Mouse (Mus musculus): ENCODE data around the gene Actr1a.
A peak's percentile ranks its signal among the peaks of the same experiment; 100 is the strongest.

The Actr1a gene

DNA sequence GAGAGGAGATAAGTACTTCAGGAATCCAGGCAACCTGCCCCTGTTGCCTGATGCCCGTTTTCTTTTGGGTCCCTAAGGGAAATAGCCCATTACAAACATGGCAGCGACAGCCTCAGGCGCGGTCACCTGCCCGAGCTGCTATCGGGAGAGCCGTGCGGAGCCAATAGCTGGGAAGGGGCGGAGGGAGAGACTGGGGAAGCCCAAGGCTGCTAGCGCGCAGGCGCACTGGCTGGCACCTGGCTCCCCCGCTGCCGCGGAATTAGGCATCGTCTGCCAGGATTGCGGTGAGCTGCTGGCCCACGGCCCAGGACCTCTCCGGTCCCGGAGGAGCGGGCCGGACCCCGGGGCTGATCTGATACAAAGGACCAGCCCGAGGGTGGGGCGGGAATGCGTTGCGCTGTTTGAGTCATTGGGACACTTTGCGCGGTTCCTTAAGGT lies 38.8 kb downstream of the Actr1a start:
- DNase-seq (ENCODE audit: low read depth in 2 of 2, low spot score in 2 of 2), result peak; percentile 49 to 59

DNA sequence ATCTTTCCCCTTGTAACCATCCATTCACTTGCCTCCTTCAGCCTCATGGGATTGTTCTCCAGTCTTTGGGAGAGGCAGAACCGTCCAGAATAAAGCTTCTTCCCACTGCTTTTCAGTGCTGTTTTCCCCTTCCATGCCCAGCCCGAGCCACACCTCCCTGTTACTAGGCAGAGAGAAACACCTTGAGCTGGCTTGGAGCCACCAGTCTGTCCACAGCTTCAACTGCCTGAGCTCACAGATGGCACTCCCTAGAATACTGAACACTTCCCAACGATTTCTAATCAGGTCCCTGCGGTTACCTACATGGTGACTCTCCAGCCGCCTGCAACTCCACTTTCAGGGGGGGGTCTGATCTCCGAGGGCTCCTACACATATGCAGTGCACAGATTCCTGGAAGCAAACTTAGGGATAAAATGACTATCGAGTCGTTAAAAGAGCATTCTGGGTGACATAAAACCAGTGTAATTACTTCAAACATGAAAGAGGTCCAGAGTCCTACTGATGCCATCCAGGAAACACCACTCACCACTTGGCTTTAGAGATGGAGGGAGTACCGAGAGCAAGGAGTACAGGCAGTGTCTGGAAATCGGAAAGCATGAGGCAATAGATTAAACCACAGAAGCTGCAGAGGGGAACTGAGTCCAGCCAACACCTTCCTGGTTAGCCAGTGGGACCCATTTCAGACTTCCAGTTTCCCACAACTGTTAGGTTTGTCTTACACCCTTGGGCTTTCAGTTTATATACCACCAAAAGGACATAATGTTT lies 45.2 kb downstream of the Actr1a start, which contains the start of gene 2310034G01Rik:
Gene 2310034G01Rik (minus strand): TSS at position 135 of the 765 bp plus-strand sequence.
- no peak for DNase-seq (ENCODE audit: low read depth in 2 of 2, low spot score in 2 of 2)

DNA sequence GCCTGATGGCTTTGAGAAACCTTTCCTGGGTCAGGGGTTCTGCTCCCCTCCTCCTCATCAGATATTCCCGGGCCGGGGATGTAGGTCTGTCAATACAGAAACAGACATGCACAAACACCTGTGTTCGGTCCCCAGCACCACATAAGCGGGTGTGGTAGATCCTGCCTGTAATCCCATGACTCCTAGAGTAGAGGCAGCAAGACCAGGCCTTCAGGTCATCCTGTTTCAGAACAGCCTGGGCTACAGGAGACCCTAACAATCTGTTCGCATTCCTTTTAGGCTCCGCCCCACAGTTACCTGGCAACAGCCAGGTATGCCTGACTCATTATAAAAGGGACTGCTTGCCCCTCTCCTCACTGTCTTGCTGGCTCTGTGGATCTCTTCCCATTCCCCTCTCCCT lies 46.0 kb downstream of the Actr1a start:
- DNase-seq (ENCODE audit: low read depth in 2 of 2, low spot score in 2 of 2), result no peak

DNA sequence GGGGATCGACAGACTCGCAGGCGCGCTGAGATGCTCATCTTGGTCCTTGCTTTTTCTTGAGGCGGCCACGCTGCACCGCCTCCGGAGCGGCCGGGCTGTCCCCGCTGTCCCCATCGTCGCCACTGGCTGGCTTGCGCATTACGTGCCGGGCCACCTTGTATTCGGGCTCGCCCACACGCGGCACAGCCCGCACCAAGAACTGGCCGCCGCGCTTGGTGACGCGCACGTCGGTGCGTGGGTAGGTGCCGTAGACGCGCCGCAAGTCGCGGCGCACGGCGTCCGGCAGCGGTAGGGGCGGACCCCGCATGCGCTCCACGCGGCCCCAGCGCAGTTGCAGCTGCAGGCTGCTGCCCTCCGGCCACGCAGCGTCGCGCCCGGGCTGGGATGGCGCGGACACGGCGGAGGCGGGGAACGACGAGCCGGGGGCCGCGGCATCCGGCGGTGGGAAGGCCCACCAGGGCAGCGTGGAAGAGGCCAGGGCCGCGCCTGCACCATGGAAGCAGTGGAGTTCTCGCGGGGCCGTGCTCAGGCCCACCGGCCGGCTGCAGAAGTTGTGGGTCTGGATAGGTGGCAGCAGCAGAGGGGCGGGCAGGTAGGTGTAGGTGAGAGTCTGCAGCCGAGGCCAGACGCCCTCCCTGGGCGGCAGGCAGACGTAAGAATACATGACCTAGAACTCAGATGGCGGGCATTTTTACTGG lies 46.6 kb downstream of the Actr1a start:
- peak in 1 of 2 experiments; percentile 30 for DNase-seq (ENCODE audit: low read depth in 2 of 2, low spot score in 2 of 2)

DNA sequence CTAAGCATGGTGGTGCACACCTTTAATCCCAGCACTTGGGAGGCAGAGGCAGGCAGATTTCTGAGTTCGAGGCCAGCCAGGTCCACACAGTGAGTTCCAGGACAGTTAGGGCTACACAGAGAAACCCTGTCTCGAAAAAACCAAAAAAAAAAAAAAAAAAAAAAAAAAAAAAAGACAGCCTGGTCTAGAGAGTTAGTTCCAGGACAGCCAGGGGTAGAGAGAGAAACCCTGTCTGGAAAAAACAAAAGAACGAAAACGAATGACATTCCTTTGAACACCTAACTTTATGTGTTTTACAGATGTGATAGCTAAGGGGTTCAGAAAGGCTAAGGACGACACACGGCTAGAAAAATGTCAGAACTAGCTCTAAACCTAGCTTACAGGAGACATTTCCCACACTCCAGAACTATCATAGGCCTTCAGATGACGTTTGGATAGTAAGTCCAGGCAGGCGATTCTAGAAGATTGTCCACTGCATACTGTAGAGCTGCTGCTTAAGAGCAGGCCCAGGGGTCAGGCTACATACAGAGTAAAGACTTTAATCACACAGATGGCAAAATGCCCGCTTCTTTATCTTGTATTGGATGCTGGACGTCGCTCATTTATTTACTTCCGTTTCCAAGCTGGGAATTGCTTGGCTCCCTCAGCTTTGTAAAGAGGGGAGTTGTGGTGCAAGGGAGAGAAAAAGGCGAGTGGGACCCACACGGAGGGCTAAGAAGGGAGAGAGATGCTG lies 47.4 kb downstream of the Actr1a start:
- no peak for DNase-seq (ENCODE audit: low read depth in 2 of 2, low spot score in 2 of 2)

DNA sequence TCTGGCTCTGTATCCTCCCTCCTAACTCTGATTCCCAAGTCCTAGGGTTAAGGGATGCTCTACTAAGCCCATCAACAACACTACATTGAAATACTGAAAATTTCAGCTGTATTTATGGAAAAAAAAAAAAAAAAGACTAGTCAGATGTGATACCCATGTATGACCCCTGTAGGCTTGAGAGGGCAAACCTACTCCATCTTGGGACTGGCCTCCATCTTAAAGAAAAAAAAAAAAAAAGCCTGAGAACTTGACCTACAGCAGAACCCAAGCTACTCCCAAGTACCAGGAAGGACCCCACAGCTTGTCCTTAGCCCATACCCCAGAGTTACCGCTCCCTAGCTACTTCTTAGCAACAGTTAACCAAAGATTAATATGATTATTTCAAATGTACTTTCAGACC lies 48.4 kb downstream of the Actr1a start:
- DNase-seq (ENCODE audit: low read depth in 2 of 2, low spot score in 2 of 2), result no peak

DNA sequence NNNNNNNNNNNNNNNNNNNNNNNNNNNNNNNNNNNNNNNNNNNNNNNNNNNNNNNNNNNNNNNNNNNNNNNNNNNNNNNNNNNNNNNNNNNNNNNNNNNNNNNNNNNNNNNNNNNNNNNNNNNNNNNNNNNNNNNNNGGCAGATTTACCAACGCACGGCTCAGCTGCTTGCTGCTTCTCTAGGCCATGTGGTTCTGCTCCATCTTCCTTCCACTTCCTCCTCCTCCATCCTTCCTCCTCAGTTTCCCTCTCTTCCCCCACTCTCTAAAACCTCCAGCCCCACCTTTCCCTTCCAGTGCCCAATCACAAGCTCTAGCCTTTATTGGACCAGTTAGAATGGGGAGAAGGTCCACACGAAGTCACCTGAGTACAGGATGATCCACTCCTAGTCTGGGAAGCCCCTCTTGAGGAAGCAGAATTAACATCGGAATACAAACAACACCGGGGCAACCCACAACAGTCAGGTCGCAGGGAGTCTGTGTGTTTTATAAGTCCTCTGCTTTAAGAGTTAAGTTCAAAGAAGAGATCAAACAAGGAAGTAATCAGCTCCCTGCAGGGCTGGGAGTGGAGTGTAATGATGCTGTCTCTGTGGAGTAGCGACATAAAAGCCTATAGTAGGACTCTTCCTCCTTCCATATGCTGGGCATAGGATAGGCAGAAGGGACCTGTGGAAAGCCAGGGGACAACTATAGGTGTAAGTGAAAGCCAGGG lies 50.7 kb downstream of the Actr1a start:
- no peak for DNase-seq (ENCODE audit: low read depth in 2 of 2, low spot score in 2 of 2)

DNA sequence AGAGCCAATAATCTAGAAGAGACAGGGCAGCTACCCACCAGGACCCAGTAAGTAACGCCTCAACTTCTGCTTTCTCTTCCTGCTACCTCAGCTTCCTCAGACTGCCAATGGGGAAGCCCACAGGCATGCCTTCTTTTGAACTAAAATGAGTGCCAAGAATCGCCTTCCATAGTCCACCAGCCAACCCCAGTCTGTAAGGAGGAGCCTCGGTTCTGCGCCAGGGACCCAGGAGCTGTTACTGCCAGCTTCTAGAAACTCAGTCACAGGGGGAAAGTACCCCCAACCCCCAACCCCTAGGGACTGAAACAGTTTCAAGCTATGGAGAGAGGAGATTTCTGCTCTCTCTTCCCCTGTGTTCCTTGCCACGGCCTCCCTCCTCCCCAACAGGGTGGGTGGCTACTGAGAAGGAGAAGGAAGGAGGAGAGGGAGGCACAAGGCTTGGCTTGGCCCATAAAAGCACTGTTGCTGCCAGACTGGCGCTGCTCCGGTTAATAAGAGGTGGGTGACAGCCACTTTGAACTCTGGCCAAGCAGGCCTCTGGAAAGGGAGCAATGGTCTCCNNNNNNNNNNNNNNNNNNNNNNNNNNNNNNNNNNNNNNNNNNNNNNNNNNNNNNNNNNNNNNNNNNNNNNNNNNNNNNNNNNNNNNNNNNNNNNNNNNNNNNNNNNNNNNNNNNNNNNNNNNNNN lies 56.1 kb downstream of the Actr1a start:
- DNase-seq (ENCODE audit: low read depth in 2 of 2, low spot score in 2 of 2), result no peak

DNA sequence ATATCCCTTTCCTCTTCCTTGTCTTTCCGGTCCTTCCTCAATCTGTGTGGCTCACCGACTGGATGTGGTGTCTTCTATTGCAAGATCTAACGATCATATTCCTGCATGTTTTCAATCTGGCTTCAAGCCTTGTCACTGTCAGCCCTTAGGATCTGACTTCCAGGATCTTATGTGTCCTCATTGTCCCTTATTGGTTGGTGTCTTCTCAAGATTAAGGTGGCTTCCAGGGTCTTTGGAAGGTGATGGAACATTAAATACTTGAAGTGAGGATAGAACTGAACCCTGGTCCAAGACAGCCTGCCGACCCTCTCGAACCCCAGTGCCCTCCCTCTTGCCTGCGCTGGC lies 56.6 kb downstream of the Actr1a start:
- no peak for DNase-seq (ENCODE audit: low read depth in 2 of 2, low spot score in 2 of 2)

DNA sequence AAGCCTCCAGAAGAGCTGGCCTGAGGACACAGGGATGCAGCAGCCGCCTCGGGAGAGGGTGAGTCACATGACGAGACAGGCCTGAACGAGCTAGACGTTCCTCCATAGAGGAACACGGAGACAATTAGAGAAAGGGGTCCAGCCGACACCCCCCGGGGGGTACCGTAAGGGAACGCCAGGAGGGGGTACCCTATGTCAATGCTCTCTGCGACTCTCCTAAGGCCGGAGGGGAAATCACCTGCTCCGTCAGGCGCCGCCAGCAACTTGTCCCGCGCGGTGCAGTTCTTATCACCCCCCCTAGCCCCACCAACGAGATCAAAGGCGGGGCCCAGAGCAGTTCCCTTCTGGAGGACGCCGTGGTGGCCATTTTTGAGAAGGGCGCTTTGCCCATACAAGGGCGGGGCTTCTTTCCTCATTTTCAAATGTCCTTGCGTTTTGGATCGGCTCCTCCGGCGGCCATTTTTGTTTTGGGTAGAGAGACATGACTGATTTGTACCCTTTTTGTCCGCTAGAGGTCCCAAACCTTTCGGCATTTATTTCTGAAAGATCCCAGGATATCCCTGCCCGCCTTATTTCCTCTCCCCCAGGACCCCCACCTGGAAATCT lies 57.1 kb downstream of the Actr1a start, which contains the start of gene Cuedc2:
Gene Cuedc2 (minus strand): TSS at position 372 of the 606 bp plus-strand sequence.
- DNase-seq (ENCODE audit: low read depth in 2 of 2, low spot score in 2 of 2), result peak; percentile 88 to 94

DNA sequence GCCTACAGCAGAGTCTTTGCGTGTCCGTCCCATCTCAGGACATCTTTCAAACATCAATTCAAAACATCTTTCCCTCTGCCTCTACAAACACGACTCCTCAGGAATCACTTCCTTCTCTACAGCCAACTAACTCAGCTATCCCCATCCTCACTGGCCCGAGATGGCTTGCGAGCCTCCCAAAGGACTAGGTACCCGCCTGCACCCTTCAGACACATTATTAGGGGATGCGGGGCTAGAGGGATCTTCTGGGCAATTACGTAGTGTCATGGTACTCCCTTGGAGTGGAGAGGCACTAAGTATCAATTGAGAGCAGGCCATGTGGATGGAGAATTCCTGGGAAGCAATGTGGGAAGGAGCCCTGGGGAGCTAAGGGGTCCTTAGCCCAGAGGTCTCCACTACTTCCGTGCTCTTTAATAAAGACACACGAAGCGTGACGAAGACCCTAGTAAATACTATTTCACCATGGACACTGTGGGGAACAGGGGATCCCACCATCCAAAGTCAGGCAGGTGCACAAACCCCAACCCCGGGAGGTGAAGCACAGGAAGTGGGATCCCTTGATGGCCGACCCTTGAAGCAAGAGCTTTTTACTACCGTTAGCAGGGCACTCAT lies 57.7 kb downstream of the Actr1a start:
- DNase-seq (ENCODE audit: low read depth in 2 of 2, low spot score in 2 of 2), result no peak

DNA sequence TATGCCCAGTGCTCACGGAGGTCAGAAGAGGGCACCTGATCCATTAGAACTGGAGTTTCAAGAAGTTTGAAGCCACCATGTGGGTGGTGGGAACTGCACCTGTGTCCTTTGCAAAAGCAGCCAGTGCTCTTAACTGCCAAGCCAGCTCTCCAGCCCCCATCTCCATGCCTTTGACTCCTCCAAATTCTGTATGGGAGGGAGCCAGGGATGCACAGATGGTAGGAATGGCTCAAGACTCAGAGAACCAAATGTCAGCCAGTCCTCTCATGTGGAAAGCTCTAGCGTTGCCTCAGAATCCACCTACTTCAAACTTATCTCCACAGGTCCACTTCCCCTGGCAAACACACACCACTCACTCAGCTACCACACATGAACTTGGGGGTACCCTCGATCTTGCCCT lies 61.6 kb downstream of the Actr1a start:
- no peak for DNase-seq (ENCODE audit: low read depth in 2 of 2, low spot score in 2 of 2)

DNA sequence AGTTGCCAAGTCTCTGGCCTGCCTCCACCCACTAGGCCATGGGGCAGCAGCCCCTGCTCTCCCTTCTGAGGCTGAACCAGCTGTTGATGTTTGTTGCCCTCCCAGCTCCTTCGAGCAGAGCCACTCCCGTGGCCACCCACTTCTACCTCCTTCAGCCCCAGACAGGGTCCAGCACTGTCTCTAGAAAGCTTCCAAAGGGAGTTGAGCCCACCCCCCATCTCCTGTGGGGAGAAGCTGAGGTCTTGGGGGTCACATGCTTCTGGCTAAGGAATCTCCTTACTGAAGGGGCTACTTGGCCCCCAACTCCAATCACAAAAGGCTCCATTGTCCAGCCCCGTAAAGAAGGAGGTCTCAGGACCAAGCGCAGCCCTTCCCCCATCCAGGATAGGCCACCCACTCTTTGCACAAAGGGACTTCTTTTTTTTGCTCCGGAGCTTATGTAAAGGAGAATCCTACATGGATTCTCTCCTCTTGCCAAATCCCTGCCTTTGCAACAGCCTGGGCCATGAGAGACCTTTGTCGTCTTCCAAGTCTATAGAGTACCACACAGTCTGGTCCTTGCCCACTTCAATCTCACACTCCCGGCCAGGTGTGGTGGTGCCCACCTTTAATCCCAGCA lies 62.7 kb downstream of the Actr1a start:
- no peak for DNase-seq (ENCODE audit: low read depth in 2 of 2, low spot score in 2 of 2)

DNA sequence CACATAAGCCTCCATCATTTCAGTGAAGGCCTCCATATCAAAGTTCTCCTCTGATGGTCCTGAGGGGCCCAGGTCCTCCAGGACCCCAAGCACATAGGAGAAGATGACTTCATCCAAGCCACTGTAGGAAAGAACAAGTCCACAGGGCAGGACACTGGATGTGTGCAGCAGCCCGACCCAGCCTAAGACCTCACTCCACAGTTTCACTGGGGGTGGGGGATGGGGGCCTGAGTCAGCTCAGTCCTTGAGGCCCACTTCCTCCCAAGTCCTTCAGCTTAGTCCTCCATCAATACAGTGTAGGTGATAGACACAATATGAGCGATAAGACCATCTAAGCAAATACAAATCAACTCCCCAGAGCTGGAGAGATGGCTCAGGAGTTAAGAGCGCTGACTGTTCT lies 63.6 kb downstream of the Actr1a start:
- no peak for DNase-seq (ENCODE audit: low read depth in 2 of 2, low spot score in 2 of 2)

DNA sequence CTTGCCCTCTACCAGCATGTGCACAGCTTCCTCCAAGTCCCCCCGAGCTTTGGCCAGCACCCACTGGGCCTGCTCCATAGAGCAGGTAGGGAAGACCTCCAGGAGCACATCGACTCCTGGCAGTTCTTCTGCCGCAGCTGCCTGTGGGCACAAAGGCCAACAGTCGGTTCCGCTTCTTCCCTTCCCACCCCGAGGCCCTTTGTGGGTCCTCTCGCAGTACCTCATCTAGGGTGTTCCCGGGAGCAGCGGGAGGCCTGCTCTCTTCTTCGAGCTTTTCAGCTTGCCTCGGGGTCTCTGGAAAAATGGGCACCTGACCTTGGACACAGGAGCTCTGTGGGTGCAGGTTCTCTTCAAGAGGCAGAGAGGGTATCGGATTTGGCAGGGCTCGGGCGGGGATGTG lies 64.2 kb downstream of the Actr1a start:
- DNase-seq (ENCODE audit: low read depth in 2 of 2, low spot score in 2 of 2), result no peak

DNA sequence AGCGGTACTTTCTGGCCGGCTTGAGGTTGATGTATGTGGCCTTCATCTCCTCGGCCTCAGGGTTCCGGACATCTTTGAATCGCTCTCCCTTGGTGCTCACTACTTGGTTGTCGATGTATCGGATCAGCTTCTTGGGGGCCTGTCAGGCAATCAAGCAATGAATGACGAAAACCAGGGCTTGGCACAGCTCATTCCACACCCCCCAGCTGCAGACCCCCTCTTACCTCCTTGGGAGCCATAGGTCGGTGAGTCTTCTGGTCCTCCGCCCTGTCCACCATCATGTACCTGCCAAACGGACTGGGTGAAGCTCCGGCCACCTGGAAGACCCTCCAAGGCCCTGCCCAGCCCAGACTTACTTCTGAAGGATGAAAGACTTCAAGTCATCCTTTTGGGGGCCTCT lies 64.9 kb downstream of the Actr1a start:
- no peak for DNase-seq (ENCODE audit: low read depth in 2 of 2, low spot score in 2 of 2)

DNA sequence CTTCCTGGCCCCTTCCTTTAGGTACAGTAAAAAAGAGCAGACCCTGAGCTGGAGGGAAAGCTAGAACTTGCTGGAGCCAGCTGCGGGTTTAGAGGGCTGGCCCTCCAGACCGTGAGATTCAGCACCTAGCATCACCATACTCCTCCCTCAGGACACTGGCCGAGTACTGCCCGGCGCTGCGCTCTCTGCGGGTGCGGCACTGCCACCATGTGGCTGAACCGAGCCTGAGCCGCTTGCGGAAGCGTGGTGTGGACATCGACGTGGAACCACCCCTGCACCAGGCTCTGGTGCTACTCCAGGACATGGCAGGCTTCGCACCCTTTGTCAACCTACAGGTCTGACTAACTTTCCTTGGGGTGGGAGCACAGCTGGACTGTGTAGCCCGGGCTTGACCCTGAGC lies 65.6 kb downstream of the Actr1a start:
- no peak for DNase-seq (ENCODE audit: low read depth in 2 of 2, low spot score in 2 of 2)

DNA sequence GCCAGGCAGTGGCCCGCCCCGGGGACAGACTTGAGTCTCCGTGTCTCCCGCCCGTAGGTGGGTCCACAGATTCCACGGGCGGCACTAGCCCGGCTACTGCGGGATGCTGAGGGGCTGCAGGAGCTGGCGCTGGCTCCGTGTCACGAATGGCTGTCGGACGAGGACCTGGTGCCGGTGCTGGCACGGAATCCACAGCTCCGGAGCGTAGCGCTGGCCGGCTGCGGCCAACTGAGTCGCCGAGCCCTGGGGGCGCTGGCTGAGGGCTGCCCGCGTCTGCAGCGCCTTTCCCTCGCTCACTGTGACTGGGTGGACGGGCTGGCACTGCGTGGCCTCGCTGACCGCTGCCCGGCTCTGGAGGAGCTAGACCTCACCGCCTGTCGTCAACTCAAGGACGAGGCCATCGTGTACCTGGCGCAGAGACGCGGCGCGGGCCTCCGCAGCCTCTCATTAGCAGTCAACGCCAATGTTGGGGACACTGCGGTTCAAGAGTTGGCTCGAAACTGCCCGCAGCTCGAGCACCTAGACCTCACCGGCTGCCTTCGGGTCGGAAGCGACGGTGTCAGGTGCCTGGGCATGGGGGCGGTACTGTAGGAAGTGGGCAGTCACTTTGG lies 66.4 kb downstream of the Actr1a start:
- no peak for DNase-seq (ENCODE audit: low read depth in 2 of 2, low spot score in 2 of 2)

Measured in CD8-positive naive resting alpha-beta T cell, adult 2 months (primary cell).